Mouse (Mus musculus): ENCODE data around the gene Tarsl2.

The Tarsl2 gene

DNA sequence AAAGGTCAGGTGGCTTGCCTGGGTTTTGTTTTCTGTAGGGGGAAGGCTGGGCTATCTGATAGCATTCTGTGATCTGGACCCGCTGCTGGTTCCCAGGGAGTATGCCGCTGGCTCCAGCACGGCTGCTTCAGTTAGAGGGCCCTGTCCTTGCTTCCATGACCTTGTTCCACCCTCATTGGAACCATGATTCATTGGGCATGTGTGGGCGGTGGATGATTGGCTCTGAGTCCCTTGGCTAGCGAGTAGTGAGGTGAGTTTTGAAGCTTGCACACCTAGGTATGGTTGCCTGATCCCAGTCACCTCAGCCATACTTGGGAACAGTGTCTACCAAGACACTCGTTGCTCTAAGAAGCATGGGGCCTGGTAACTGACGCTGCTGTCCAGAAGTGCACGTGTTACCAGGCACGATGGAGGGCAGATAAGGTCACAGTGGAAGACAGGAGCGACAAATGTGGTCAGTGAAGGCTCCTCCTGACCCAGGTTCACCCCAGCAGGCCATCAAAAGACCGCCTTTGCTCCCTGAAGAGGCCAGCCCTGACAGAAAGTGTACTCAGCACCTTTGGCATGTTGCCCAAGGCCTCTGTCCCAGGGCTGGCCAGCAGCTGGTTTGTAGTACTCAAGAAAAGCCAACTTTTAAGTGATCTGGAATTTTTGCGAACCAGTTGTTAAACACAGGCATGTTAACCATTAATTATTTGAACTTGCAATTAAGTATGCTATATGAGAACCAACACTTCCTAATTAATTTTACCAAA is 92.8 kb downstream of the Tarsl2 start:
- DNase-seq (ENCODE audit: low spot score): peak; percentile 85
